Mouse (Mus musculus) olfactory bulb, adult 2 months (tissue): ENCODE measurements around the gene Zfp593.

Experiments
- CTCF ChIP-seq: fragments of 200-500 bp; IDR thresholded peaks from 2 replicates; pipeline ENCODE4 v1.5.1; 2012; ENCODE audit warnings: low read depth, mild to moderate bottlenecking, low read length, moderate library complexity; ENCODE audit not compliant: insufficient read depth
- POLR2A ChIP-seq: fragments of 200-500 bp; IDR thresholded peaks from 2 replicates; pipeline ENCODE4 v1.6.1; 2012; ENCODE audit warnings: mild to moderate bottlenecking, low read depth, low read length, moderate library complexity; ENCODE audit not compliant: insufficient read depth

GRCm38 (mm10) chr4:134206488-134207053 is 38.8 kb downstream of the Zfp593 start:
- TF ChIP-seq CTCF = no peak
- no peak for TF ChIP-seq POLR2A
